Mouse (Mus musculus) gastrocnemius, postnatal 10 days (tissue): ENCODE results near the gene Mt2. TPM values are rescaled to one million over a fixed set of nuclear protein-coding genes. Genes with fewer than 3 reads are reported as not detected.

ENCODE experiments used
- DNase-seq: peaks from one replicate; pipeline ENCODE4 v3.0.0; 2021; ENCODE audit warnings: mixed read lengths
- total RNA-seq, 2 experiments: library from RNA; stranded (reverse); gene quantifications; 2 replicates each; pipeline ENCODE4 v1.2.3; 2021

Mt2 gene
- total RNA-seq, 2 experiments from 2014 or later, result 35.0 to 63.8 TPM

DNA sequence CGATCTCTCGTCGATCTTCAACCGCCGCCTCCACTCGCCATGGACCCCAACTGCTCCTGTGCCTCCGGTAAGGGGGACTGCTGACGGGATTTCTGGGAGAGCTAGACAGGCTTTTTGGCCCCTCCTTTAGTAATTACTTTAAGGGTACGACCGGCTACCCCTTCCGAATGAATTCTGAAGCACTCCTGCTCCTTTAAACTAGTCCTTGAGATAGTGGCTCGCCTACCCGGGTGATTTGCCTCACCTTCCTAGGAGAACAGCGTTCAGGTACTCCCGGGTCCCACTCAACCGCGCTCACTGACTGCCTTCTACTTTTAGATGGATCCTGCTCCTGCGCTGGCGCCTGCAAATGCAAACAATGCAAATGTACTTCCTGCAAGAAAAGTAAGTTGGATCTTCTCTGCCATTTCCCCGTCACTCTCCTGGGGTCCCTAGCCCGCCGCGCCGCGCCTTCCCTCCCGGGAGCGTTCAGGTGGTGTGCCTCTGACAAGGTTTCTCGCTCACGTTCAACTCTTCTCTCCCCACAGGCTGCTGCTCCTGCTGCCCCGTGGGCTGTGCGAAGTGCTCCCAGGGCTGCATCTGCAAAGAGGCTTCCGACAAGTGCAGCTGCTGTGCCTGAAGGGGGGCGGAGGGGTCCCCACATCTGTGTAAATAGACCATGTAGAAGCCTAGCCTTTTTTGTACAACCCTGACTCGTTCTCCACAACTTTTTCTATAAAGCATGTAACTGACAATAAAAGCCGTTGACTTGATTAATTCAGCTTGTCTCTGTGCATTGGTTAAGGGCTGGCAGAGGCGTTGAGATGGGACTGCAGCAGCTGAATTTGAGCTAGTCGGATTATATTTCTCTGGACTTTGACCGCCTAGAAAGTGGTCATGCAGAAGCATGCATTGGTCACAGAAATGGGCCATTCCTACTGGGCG, 607 bp downstream of the Mt2 start:
- peak; percentile 28 for DNase-seq

DNA sequence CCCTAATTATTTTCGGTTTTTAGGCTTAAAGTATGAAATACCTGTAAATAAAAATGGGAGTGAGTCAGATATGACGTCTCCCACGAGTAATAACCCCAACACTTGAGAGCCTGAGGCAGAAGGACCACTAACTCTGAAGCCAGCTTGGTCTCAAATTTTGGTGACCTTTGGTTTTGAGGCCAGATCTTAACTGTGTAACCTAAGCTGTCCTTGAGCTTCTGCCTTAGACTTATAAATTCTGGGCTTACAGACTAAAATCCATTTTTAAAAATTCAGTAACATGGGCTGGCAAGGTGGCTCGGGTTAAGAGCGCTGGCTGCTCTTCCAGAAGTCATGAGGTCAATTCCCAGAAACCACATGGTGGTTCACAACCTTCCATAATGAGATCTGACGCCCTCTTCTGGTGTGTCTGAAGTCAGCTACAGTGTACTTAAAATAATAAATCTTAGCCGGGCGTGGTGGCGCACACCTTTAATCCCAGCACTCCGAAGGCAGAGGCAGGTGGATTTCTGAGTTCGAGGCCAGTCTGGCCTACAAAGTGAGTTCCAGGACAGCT, 1.5 kb downstream of the Mt2 start:
- no peak for DNase-seq

DNA sequence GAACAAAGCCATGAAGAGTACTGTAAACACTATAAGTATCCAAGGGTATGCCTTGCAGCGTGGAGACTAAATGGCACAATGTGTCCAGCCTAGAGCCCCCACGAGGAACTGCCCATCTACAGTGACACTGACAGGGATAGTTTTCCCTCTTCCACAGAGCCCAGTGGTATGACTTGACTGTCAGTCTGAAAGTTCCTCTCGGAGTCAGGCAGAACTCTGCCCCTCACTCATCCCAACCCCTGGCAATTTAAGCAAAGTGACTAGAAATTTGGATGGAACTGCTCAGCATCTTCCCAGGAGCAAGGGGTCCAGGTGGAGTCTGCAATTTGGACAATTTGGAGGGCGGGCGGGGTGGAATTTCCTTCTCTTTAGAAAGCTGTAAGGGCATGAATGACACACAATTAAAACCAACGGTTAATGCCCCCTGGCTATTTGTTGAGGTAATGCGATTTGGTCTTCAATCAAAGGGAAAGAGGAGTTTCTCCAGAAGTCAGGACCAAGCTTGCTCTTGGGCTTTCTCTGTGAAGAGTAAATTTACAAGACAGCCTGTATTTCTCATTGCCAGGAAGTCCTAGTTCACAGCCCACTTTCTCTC, 2.3 kb downstream of the Mt2 start:
- DNase-seq, result no peak

DNA sequence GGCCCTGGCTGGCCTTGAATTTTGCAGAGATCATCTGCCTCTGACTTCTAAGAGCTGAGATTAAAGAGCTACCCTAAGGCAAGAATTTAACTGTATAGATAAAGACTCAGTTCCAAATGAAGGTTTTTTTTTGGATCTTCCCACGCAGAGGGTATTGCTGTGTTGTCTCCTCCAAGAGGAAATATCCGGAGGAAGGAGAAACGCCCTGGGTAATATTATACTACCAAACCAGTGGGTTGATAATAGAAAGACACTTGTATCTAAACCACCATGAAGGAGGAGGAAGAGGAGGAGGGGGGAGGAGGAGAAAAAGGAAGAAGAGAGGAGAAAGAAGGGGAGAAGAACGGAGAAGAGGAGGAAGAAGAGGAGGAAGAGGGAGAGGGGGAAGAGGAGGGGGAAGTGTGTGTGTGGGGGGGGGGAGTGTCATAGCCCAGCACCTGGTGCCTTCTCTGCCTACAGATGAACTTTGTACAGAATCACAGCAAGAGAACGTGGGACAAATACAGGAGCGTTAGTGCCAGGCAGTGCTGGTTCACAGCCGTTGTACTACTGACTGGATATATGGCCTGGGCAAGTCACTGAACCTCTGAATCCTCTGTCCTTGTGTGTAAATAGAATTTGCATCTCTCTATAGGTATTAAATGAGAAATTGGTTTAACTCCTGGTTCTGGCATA, 5.4 kb downstream of the Mt2 start:
- no peak for DNase-seq

DNA sequence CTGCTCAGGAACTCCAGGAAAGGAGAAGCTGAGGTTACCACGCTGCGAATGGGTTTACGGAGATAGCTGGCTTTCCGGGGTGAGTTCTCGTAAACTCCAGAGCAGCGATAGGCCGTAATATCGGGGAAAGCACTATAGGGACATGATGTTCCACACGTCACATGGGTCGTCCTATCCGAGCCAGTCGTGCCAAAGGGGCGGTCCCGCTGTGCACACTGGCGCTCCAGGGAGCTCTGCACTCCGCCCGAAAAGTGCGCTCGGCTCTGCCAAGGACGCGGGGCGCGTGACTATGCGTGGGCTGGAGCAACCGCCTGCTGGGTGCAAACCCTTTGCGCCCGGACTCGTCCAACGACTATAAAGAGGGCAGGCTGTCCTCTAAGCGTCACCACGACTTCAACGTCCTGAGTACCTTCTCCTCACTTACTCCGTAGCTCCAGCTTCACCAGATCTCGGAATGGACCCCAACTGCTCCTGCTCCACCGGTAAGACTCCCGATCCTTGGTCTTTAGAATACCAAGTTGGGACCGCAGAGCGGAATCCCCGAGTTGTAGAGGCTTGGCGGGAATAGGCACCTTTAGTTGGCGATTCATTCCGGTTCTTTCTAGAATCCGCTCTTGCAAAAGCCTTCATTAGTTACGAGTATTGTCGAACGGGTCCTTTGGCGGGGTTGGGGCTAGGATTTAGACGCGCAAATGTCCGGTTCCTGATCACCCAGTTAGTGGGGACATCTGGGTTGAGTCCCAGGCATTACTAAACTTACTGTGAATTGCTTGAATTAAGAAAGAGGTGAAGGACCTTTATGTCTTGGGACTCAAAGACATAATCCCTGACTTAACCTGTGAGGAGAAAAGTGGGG, 6.6 kb downstream of the Mt2 start, which contains the start of gene Mt1:
TSS of gene Mt1 (plus strand) at position 226 of the 856 bp plus-strand sequence.
- peak; percentile 83 for DNase-seq

DNA sequence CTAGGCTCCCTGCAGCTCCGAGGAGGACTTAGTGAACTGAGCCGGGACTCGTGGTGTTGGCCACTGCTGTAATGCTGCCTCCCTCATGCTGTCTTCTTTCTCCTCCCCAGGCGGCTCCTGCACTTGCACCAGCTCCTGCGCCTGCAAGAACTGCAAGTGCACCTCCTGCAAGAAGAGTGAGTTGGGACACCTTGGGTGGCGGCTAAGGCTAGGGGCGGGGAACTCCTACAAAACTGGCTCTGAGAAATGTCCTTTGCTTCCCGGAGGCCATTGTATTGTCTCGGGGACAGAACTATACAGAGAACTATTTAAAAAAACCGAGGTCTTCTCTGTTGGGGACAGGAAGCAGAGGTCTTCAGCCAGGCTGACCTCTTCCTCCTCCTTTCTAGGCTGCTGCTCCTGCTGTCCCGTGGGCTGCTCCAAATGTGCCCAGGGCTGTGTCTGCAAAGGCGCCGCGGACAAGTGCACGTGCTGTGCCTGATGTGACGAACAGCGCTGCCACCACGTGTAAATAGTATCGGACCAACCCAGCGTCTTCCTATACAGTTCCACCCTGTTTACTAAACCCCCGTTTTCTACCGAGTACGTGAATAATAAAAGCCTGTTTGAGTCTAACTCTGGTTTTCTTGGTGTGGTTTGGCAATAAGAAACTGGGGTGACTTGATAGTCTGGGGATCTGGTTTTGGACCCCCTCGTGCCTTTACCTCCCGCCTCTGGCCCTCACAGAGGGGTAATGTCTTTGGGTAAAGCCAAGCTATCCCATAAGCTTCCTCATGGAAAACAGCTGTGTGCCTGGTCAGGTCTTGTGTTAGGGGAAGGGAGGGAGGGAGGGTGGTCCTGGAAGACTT, 7.5 kb downstream of the Mt2 start:
- peak; percentile 22 for DNase-seq

DNA sequence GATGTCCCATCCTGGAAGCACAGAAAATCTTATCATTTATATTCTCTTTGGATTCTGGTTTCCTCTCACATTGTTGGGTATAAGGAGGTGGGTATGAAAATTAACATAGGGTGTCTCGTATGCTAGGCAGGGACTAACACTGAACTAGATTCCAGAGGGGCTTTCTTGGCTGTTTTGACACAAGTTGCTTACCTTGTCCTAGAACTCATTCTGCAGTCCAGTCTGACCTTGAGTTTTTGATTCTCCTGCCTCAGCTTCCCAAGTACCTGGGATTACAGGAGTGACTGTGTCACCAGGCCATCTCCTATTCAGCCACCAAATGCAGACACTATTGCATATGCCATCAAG, 8.1 kb downstream of the Mt2 start:
- DNase-seq, result no peak

DNA sequence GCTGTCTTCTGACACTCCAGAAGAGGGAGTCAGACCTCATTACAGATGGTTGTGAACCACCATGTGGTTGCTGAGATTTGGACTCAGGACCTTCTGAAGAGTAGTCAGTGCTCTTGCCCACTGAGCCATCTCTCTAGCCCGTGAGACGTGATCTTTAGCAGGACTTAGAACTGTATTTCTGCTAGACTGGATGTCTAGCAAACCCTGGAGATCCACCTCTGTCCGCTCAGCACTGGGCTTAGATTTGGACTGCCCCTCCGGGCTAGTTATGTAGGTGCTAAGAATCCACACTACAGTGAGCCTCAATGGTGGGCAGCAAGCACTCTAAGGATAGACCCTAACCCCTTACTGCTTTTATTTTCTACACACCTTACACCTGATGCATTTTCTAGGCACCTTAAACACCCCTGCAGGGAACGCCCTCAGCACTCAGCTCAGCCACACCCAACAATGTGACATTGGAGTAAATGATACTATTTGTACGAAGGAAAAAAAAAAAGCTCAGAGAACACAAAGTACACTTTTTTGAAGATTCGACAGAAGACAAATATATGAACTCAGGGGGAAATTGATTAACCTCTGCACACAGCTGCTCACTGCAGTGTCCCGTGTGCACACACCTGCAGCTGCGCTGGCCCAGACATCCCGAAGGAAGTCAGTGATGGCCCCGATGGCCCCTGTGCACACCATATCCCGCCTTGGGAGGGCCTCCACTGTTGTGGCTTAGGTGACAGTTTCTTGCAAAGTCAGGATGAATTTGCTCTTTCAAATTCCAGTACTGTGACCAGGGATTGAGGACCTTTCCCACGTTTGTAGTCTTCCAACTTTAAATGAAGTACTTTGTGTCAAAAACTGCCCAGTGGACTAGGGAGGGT, 9.8 kb downstream of the Mt2 start:
- no peak for DNase-seq

GRCm38 (mm10) chr8:94183117-94183516, 10.7 kb downstream of the Mt2 start:
- peak; percentile 79 for DNase-seq

GRCm38 (mm10) chr8:94184357-94184843, 11.9 kb downstream of the Mt2 start:
- no peak for DNase-seq

DNA sequence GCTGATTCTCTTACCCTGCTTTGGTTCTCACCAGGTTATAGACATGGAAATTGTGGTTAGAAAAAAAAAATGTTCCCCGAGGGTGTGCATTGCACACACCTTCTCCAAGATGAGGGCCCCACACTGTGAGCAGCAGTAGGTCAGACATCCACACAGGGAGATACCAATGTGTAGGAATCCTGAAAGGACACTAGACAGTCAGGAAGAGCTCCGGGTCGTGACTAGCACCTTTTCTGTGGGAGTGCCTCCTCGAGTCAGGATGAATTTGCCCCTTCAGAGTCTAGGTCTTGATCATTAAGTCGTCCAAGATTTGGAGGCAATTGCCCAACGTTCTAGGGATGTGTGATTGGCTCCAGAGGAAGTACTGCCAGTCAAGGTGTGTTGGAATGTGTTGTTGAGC, 13.3 kb downstream of the Mt2 start:
- DNase-seq, result no peak

DNA sequence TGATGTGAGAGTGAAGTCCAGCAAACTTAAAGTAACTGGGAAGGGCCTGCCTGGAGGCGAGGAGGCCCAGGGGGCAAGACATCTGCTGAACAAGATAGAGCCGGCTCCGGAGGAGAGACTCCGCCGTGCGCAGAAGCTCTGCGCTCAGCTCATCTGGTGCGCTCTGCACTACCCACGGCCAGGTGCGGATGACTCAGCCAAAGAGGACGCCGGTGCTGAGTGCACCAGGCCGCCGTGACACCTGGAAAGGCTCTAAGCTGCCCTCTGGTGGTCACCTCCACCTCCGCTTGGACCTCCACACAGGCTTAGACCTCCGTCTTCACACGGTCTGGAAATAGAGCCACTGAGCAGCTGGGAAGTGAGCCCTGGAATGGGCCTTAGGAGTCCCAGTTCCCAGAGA, 14.1 kb downstream of the Mt2 start:
- DNase-seq, result peak; percentile 69

DNA sequence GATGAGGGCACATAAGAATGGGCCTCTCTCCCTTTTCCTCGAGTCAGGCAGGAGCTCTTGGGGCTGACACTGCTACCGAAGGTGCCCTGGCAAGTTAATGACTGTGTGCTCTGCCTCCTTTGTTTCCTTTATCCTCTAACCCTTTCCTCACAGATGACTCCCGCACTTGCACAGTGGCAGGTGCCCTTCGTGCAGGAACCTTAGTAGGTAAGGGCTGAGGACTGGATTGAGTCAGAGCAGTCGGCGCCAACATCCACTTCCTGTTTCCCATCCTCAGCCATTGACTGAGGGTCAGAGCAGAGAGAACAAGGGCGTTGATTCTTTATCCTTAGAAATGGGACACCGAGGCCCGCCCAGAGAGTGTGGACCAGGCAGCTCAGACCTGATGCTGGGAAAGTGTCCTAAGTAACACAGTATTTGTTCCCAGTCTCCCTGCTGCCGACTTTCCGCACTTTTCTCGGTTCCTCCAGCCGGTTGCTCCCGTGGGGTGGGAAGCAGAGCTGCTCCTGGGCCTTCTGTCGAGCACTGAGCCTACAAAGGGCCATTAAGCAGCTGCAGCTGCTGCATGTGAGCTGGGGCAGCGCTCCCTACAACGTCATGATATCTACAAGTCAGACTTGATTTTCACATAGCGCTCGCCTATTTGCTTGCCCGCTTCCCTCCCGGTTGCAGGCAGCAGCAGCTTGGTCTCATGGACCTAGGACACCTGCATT, 15.0 kb downstream of the Mt2 start:
- no peak for DNase-seq

DNA sequence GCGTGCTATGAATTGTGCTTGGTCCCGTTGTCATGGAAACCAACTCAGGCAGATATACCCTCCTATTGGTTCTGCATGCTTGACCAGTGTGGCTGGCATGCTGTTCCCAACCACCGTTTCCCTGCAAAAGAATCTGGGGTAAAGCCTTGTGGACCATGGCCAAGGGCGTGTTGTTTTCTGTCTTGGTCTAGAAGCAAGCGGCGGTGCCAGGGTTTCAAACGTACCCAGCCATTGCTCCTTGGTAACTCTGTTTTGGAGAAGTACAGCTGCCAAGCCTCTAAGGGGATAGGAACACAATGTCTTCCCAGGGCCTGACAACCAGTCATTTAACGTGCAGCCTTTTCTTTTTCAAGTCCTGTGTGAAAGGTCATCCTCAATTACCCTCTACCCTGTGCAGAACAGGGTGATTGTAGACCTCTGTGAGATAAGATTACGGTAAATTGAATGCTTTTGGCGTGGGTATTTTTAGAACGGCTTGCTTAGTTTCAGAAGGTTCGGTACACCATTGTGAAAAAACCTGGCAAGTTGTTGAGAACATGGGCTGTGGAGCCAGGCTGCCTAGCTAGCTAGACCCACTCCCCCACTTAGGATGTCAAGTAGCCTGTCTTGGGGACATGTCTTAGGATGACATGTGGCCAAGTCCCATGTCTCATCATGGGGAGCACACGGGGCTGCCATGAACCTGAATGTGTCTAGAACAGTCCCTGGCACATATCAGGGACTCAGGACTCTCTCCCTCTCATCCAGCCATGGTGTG, 17.0 kb downstream of the Mt2 start:
- peak; percentile 24 for DNase-seq

GRCm38 (mm10) chr8:94191101-94191691, 18.7 kb downstream of the Mt2 start:
- DNase-seq, result peak; percentile 70

DNA sequence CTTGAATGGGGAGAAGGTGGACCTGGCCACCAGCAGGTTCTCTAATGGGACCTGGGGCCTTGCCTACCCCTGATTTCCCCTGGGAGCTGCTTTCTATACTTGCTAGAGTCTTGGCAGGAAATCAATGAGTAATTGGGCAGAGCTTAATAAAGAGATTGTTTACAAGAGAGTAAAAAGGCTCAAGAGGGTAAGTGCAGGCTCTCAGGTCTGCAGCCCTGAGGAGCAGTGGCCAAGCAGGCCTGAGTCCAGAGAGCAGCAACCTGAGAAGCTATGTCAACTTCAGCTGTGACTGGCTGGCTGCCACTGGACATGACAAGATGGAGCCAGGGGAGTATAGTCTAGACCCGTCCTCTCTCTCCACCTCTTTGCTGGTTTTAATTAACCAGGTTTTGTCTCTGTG, 20.5 kb downstream of the Mt2 start:
- DNase-seq, result peak; percentile 60

DNA sequence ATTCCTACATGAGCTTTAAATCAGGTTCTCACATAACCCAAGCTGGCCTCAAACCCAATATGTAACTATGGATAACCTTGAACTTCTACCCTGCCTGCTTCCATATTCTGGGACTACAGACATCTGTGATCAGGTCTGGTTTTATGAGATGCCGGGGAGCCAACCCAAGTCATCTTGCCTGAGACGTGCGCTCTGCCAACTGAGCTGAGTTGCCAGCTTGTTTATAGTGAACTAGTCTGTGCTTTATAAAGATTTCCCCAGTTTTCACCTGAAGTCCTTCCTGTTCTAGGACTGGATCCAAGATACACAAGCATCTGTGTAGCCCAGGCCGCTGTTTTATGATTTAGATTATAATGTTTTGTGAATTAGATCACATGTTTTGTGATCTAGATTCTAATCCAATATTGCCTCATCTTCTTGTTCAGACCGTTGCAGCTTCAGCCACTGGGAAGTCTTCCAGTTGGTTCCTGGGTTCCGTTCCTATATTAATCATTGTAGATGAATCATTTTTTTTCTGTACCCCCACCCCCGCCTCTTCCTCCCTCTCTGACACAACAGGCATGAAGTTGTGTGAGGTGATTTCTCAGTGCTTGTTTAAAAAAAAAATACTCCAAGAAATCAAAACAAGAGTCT, 22.2 kb downstream of the Mt2 start:
- no peak for DNase-seq
